Mouse (Mus musculus): Measurements from ENCODE around the gene Ppm1h. TPM values are rescaled to one million over a fixed set of nuclear protein-coding genes. Genes with fewer than 3 reads are reported as not detected.

The Ppm1h gene
- polyA plus RNA-seq (2014; fragmentation: Nextera tagmentation; extraction: Ambion mirVana): 17.3 and 22.2 TPM in 2 replicates

- peak within 1 kb of the TSS; percentile 68; the same call in 1 of the 2 replicates for H3K27ac ChIP-seq (ENCODE audit: low read depth, low read length)
- peak; percentile 88 for ATAC-seq (ENCODE audit: low FRiP score, low TSS enrichment)
- peak within 1 kb of the TSS; percentile 72 for H3K4me2 ChIP-seq (replicated peaks; ENCODE audit: low read depth, low read length)
- H3K27me3 ChIP-seq (ENCODE audit: control insufficient read depth, insufficient read depth, low read length): peaks cover 14% of the 10 kb centered on the region
- peak within 1 kb of the TSS; percentile 82 for H3K4me3 ChIP-seq (ENCODE audit: low read length)
- H3K9ac ChIP-seq (ENCODE audit: low read depth, low read length): peak within 1 kb of the TSS; percentile 82
- under 1% methylated on average over 72 of the region's 94 CpGs for WGBS
- no peaks in the 10 kb centered on the region for H3K36me3 ChIP-seq (ENCODE audit: control insufficient read depth, insufficient read depth, low read length)
- 0 out of 2 replicates have a peak, but pooled peaks cover 14% of the 10 kb centered on the region for H3K4me1 ChIP-seq (ENCODE audit: control insufficient read depth, insufficient read depth, low read length)
- no peaks in the 10 kb centered on the region for H3K9me3 ChIP-seq (ENCODE audit: control insufficient read depth, low read length)
These were observed at the start of gene Ppm1h for GRCm38 (mm10) chr10:122678541-122679436. Ppm1h (plus strand) TSS chr10:122678762.

- WGBS: 66% methylated on average over 4 of the region's 4 CpGs
- Histone ChIP-seq H3K27ac (ENCODE audit: low read depth, low read length) (no peak overlapping the region), H3K9ac (ENCODE audit: low read depth, low read length) (no peak overlapping the region), H3K27me3 (ENCODE audit: control insufficient read depth, insufficient read depth, low read length) (no peaks in the 10 kb centered on the region), H3K4me3 (ENCODE audit: low read length) (no peak overlapping the region), H3K4me1 (ENCODE audit: control insufficient read depth, insufficient read depth, low read length) (no peaks in the 10 kb centered on the region), H3K9me3 (ENCODE audit: control insufficient read depth, low read length) (no peaks in the 10 kb centered on the region), H3K36me3 (ENCODE audit: control insufficient read depth, insufficient read depth, low read length) (no peaks in the 10 kb centered on the region), H3K4me2 (replicated peaks; ENCODE audit: low read depth, low read length) (no peak overlapping the region)
- ATAC-seq (ENCODE audit: low FRiP score, low TSS enrichment): no peak
These were observed 49.6 kb upstream of the Ppm1h start for GRCm38 (mm10) chr10:122629003-122629402.

- H3K27ac ChIP-seq (ENCODE audit: low read depth, low read length): no peak overlapping the region
- no peak overlapping the region for H3K4me3 ChIP-seq (ENCODE audit: low read length)
- H3K4me1 ChIP-seq (ENCODE audit: control insufficient read depth, insufficient read depth, low read length): no peaks in the 10 kb centered on the region
- H3K27me3 ChIP-seq (ENCODE audit: control insufficient read depth, insufficient read depth, low read length): no peaks in the 10 kb centered on the region
- H3K9me3 ChIP-seq (ENCODE audit: control insufficient read depth, low read length): no peaks in the 10 kb centered on the region
- no peak overlapping the region for H3K4me2 ChIP-seq (replicated peaks; ENCODE audit: low read depth, low read length)
- H3K36me3 ChIP-seq (ENCODE audit: control insufficient read depth, insufficient read depth, low read length): no peaks in the 10 kb centered on the region
- 73% methylated on average over 4 of the region's 4 CpGs for WGBS
- H3K9ac ChIP-seq (ENCODE audit: low read depth, low read length): no peak overlapping the region
- ATAC-seq (ENCODE audit: low FRiP score, low TSS enrichment): peak; percentile 57; the same call in 1 of the 2 replicates
These were observed 38.7 kb upstream of the Ppm1h start for GRCm38 (mm10) chr10:122639879-122640278.

GRCm38 (mm10) chr10:122641263-122641795 is 37.2 kb upstream of the Ppm1h start:
- Histone ChIP-seq H3K4me2 (replicated peaks; ENCODE audit: low read depth, low read length) (no peak overlapping the region), H3K9ac (ENCODE audit: low read depth, low read length) (no peak overlapping the region), H3K36me3 (ENCODE audit: control insufficient read depth, insufficient read depth, low read length) (no peaks in the 10 kb centered on the region), H3K9me3 (ENCODE audit: control insufficient read depth, low read length) (no peaks in the 10 kb centered on the region), H3K4me3 (ENCODE audit: low read length) (no peak overlapping the region), H3K27me3 (ENCODE audit: control insufficient read depth, insufficient read depth, low read length) (no peaks in the 10 kb centered on the region), H3K4me1 (ENCODE audit: control insufficient read depth, insufficient read depth, low read length) (no peaks in the 10 kb centered on the region), H3K27ac (ENCODE audit: low read depth, low read length) (no peak overlapping the region)
- 86% methylated on average over 8 of the region's 8 CpGs for WGBS
- ATAC-seq (ENCODE audit: low FRiP score, low TSS enrichment): no peak

GRCm38 (mm10) chr10:122642125-122642524 is 36.4 kb upstream of the Ppm1h start:
- Histone ChIP-seq H3K4me3 (ENCODE audit: low read length) (no peak overlapping the region), H3K4me2 (replicated peaks; ENCODE audit: low read depth, low read length) (no peak overlapping the region), H3K36me3 (ENCODE audit: control insufficient read depth, insufficient read depth, low read length) (no peaks in the 10 kb centered on the region), H3K4me1 (ENCODE audit: control insufficient read depth, insufficient read depth, low read length) (no peaks in the 10 kb centered on the region), H3K9ac (ENCODE audit: low read depth, low read length) (no peak overlapping the region), H3K9me3 (ENCODE audit: control insufficient read depth, low read length) (no peaks in the 10 kb centered on the region), H3K27ac (ENCODE audit: low read depth, low read length) (no peak overlapping the region), H3K27me3 (ENCODE audit: control insufficient read depth, insufficient read depth, low read length) (no peaks in the 10 kb centered on the region)
- ATAC-seq (ENCODE audit: low FRiP score, low TSS enrichment): no peak
- 92% methylated on average over 4 of the region's 4 CpGs for WGBS

- WGBS: 83% methylated on average over 4 of the region's 4 CpGs
- no peak for ATAC-seq (ENCODE audit: low FRiP score, low TSS enrichment)
- H3K9ac ChIP-seq (ENCODE audit: low read depth, low read length): no peak overlapping the region
- no peaks in the 10 kb centered on the region for H3K36me3 ChIP-seq (ENCODE audit: control insufficient read depth, insufficient read depth, low read length)
- H3K4me3 ChIP-seq (ENCODE audit: low read length): no peak overlapping the region
- no peaks in the 10 kb centered on the region for H3K9me3 ChIP-seq (ENCODE audit: control insufficient read depth, low read length)
- no peak overlapping the region for H3K27ac ChIP-seq (ENCODE audit: low read depth, low read length)
- H3K4me2 ChIP-seq (replicated peaks; ENCODE audit: low read depth, low read length): no peak overlapping the region
- no peaks in the 10 kb centered on the region for H3K4me1 ChIP-seq (ENCODE audit: control insufficient read depth, insufficient read depth, low read length)
- H3K27me3 ChIP-seq (ENCODE audit: control insufficient read depth, insufficient read depth, low read length): no peaks in the 10 kb centered on the region
These were observed 26.6 kb upstream of the Ppm1h start for GRCm38 (mm10) chr10:122651932-122652331.

GRCm38 (mm10) chr10:122652578-122652977 is 26.0 kb upstream of the Ppm1h start:
- no peak for ATAC-seq (ENCODE audit: low FRiP score, low TSS enrichment)
- WGBS: 97% methylated on average over 1 of the region's 1 CpGs
- no peak overlapping the region for H3K9ac ChIP-seq (ENCODE audit: low read depth, low read length)
- no peak overlapping the region for H3K27ac ChIP-seq (ENCODE audit: low read depth, low read length)
- no peaks in the 10 kb centered on the region for H3K36me3 ChIP-seq (ENCODE audit: control insufficient read depth, insufficient read depth, low read length)
- H3K27me3 ChIP-seq (ENCODE audit: control insufficient read depth, insufficient read depth, low read length): no peaks in the 10 kb centered on the region
- no peak overlapping the region for H3K4me3 ChIP-seq (ENCODE audit: low read length)
- H3K4me1 ChIP-seq (ENCODE audit: control insufficient read depth, insufficient read depth, low read length): no peaks in the 10 kb centered on the region
- no peaks in the 10 kb centered on the region for H3K9me3 ChIP-seq (ENCODE audit: control insufficient read depth, low read length)
- no peak overlapping the region for H3K4me2 ChIP-seq (replicated peaks; ENCODE audit: low read depth, low read length)

- Histone ChIP-seq H3K4me1 (ENCODE audit: control insufficient read depth, insufficient read depth, low read length) (no peaks in the 10 kb centered on the region), H3K27ac (ENCODE audit: low read depth, low read length) (no peak overlapping the region), H3K4me2 (replicated peaks; ENCODE audit: low read depth, low read length) (no peak overlapping the region), H3K36me3 (ENCODE audit: control insufficient read depth, insufficient read depth, low read length) (no peaks in the 10 kb centered on the region), H3K9ac (ENCODE audit: low read depth, low read length) (no peak overlapping the region), H3K9me3 (ENCODE audit: control insufficient read depth, low read length) (no peaks in the 10 kb centered on the region), H3K4me3 (ENCODE audit: low read length) (no peak overlapping the region), H3K27me3 (ENCODE audit: control insufficient read depth, insufficient read depth, low read length) (no peaks in the 10 kb centered on the region)
- 90% methylated on average over 1 of the region's 1 CpGs for WGBS
- ATAC-seq (ENCODE audit: low FRiP score, low TSS enrichment): no peak
These were observed 12.9 kb upstream of the Ppm1h start for GRCm38 (mm10) chr10:122665652-122666051.

GRCm38 (mm10) chr10:122671253-122671652 is 7.3 kb upstream of the Ppm1h start:
- Histone ChIP-seq H3K36me3 (ENCODE audit: control insufficient read depth, insufficient read depth, low read length) (no peaks in the 10 kb centered on the region), H3K27me3 (ENCODE audit: control insufficient read depth, insufficient read depth, low read length) (no peaks in the 10 kb centered on the region), H3K4me3 (ENCODE audit: low read length) (no peak overlapping the region), H3K27ac (ENCODE audit: low read depth, low read length) (no peak overlapping the region), H3K4me2 (replicated peaks; ENCODE audit: low read depth, low read length) (no peak overlapping the region), H3K9ac (ENCODE audit: low read depth, low read length) (no peak overlapping the region), H3K4me1 (ENCODE audit: control insufficient read depth, insufficient read depth, low read length) (no peaks in the 10 kb centered on the region), H3K9me3 (ENCODE audit: control insufficient read depth, low read length) (no peaks in the 10 kb centered on the region)
- 87% methylated on average over 2 of the region's 2 CpGs for WGBS
- no peak for ATAC-seq (ENCODE audit: low FRiP score, low TSS enrichment)
